Mouse (Mus musculus) liver, embryonic 11.5 days (tissue): ENCODE measurements at regions not wholly inside any gene's neighbourhood (a gene's known extent, or its start where the extent isn't known, plus 50 kb on each side); places are given as distances from the start of the nearest gene placed in this dataset.

Experiments
- ATAC-seq: fragments of 200-750 bp; cut with Nextera tagmentation; replicated peaks from 2 replicates; pipeline ENCODE4 v1.8.0; 2017; ENCODE audit warnings: moderate number of reproducible peaks, mild to moderate bottlenecking, moderate TSS enrichment, moderate library complexity; ENCODE audit not compliant: low FRiP score
- DNase-seq: peaks from one replicate; pipeline ENCODE4 v3.0.0-alpha.2; 2017; ENCODE audit warnings: low spot score
- H3K27ac ChIP-seq: fragments of 300-500 bp; sonication (generic); 2 replicates; pipeline ENCODE4 v1.5.1; 2014; ENCODE audit warnings: mild to moderate bottlenecking, low read depth, low read length, control low read depth
- H3K27me3 ChIP-seq: fragments of 300-500 bp; sonication (generic); replicated peaks from 2 replicates; pipeline ENCODE4 v1.6.1; 2014; ENCODE audit warnings: low read length, mixed read lengths; ENCODE audit not compliant: control insufficient read depth, insufficient read depth
- H3K36me3 ChIP-seq: fragments of 300-500 bp; sonication (generic); 2 replicates; pipeline ENCODE4 v1.6.1; 2014; ENCODE audit warnings: mild to moderate bottlenecking, low read length, moderate library complexity, mixed read lengths; ENCODE audit not compliant: control insufficient read depth, insufficient read depth
- H3K4me1 ChIP-seq: fragments of 300-500 bp; sonication (generic); replicated peaks from 2 replicates; pipeline ENCODE4 v1.6.1; 2014; ENCODE audit warnings: low read length, mixed read lengths; ENCODE audit not compliant: control insufficient read depth, insufficient read depth
- H3K4me2 ChIP-seq: fragments of 300-500 bp; sonication (generic); 2 replicates; pipeline ENCODE4 v1.6.1; 2014; ENCODE audit warnings: mild to moderate bottlenecking, control low read depth, moderate library complexity
- H3K4me3 ChIP-seq: fragments of 300-500 bp; sonication (generic); 2 replicates; pipeline ENCODE4 v1.5.1; 2014; ENCODE audit warnings: low read depth, low read length, control low read depth
- H3K9ac ChIP-seq: fragments of 300-500 bp; sonication (generic); 2 replicates; pipeline ENCODE4 v1.6.1; 2014; ENCODE audit warnings: low read depth, low read length, control low read depth
- H3K9me3 ChIP-seq: fragments of 300-500 bp; sonication (generic); 2 replicates; pipeline ENCODE4 v1.6.1; 2016; ENCODE audit warnings: low read length, inconsistent platforms, mixed read lengths; ENCODE audit not compliant: control insufficient read depth
- WGBS: fragments of 180-500 bp; shearing (Covaris S2); extraction: QIAGEN DNeasy Blood & Tissue Kit; methylation state at CpG from one replicate; pipeline ENCODE4 v1.1.7; 2014; 5-methylcytosine and 5-hydroxymethylcytosine counted together

DNA sequence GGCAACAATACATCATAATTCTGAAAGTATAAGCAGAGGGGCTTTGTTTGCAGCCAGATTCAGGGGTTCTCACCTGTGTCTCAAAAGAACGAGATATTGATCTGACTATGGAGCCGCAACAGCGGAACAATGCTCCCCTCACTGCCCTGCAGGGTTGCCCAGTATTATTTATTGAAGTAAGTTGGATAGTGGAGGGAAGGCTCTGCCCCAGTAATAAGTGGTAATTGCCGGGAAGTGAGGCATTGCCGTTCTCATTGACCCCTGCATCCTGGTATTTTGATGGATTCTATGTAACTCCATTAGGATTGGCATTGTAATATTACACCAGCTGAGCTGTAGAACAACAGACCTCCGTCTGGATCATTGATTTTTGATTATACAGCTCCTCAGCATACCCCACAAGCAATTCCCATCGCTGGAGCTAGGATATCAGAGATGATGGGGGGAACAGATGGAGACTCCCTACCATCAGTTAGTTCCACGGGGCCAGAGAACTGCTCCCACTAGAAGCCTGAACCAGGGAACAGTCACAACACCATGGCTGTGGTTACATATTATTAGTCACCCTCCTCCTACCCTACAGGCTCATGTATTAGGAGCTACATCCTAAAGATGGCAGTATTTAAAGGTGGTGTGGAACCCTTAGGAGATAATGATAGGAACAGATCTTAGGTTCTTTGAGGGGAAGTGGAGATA is 572.0 kb upstream of the Sall1 start:
- DNase-seq: no peak
- no peak for ATAC-seq
- 86% methylated on average over 8 of the region's 8 CpGs for WGBS
- H3K4me3 ChIP-seq: no peak overlapping the region
- no peak overlapping the region for H3K4me2 ChIP-seq
- H3K9ac ChIP-seq: no peak overlapping the region
- H3K27me3 ChIP-seq: no peaks in the 10 kb centered on the region
- no peak overlapping the region for H3K27ac ChIP-seq
- no peaks in the 10 kb centered on the region for H3K4me1 ChIP-seq
- H3K9me3 ChIP-seq: no peaks in the 10 kb centered on the region
- H3K36me3 ChIP-seq: no peaks in the 10 kb centered on the region

DNA sequence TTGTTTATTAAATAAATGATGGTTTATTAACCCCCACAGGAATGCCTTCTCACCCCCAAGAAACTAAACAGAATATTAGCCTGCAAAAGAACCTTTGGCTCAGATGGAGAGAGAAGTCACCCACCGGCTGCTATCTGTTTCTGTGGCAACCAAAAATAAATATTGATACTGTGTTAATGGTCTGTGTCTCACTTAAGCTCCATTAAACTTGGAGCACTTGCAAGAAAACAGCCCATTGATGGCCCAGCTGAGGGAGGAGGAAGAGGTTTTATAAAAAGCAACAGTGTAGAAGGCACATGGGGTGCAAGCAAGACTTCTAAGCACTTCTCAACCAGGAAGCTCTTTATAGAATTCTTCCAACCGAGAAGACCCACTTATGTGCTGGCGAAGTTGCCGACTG is 565.1 kb upstream of the Sall1 start:
- WGBS: 71% methylated on average over 4 of the region's 4 CpGs
- Histone ChIP-seq H3K9me3 (no peaks in the 10 kb centered on the region), H3K4me2 (no peak overlapping the region), H3K27ac (no peak overlapping the region), H3K27me3 (no peaks in the 10 kb centered on the region), H3K36me3 (no peaks in the 10 kb centered on the region), H3K4me1 (no peaks in the 10 kb centered on the region), H3K9ac (no peak overlapping the region), H3K4me3 (no peak overlapping the region)
- DNase-seq: no peak
- ATAC-seq: no peak

DNA sequence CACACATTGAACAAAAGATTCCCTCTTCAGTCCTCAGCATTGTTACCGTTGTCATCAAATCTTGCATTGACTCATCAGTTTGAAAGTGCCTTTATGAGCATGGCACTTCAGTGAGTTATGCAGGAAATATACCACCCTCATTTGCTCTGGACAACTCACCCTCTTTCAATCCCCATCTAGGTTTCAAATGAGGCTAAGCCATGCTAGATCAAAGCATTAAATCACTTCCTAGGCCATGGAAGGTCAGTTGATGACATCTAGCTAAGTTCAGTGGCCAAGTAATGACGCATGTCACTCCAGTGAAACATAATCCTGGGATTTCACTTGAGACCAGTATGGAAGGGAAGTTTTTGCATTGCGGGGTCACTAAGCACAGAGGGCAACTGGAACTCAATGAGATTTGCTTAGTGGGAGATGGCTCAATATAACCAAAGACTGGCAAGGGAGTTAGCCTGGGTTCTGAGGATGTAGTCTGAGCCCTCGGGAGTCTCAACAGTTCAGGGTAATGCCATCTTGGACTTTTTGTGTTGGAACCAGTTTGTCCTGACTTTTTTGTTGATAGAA is 562.0 kb upstream of the Sall1 start:
- no peak overlapping the region for H3K4me2 ChIP-seq

DNA sequence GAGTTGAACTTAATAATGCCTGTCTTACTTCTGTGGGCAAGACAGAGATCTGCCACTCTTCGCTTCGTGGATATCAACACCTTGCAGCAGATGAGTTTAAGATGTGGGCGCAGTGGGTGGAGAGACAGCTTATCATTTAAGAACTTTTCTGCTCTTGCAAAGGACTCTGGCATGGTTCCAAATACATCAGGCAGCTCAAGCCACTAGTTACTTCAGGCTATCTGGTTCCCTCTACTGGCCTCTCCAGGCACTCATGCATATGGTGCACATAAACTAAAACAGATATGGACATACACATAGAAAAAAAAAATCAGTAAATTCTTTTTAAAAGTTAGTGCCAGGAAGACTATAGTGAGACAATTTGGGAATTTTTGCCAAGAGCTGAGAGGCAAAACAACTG is 560.5 kb upstream of the Sall1 start:
- no peak for ATAC-seq
- no peak for DNase-seq

More for the DNA sequence above, 562.0 kb upstream of the Sall1 start:
- Histone ChIP-seq H3K4me3 (no peak overlapping the region), H3K9ac (no peak overlapping the region), H3K4me1 (no peaks in the 10 kb centered on the region), H3K9me3 (no peaks in the 10 kb centered on the region), H3K27ac (no peak overlapping the region), H3K27me3 (no peaks in the 10 kb centered on the region), H3K36me3 (no peaks in the 10 kb centered on the region)
- ATAC-seq: no peak
- no peak for DNase-seq
- WGBS: 86% methylated on average over 4 of the region's 4 CpGs

DNA sequence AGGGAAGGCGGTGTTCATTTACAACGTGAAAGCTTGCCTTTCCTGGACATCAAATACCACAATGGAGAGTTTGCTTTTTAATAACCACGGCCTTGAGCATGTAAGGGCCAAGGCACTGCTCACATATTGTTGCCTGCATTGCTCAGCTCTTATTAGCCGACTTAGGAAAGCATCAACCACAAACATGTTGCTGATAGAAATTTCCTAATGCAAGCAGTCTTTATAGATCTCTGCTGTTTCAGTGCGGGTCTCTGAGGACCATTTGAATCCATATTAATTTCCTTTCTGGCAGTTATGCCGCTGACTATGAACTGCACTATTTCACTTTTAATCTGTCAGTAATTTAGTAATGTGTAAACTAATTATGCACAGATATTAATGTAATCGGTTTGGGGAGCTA is 552.4 kb upstream of the Sall1 start:
- H3K27me3 ChIP-seq: no peaks in the 10 kb centered on the region
- WGBS: 80% methylated on average over 7 of the region's 7 CpGs

More for the DNA sequence above, 560.5 kb upstream of the Sall1 start:
- no peaks in the 10 kb centered on the region for H3K4me1 ChIP-seq
- H3K9ac ChIP-seq: no peak overlapping the region
- no peak overlapping the region for H3K4me2 ChIP-seq
- H3K36me3 ChIP-seq: no peaks in the 10 kb centered on the region
- H3K4me3 ChIP-seq: no peak overlapping the region
- WGBS: 81% methylated on average over 3 of the region's 3 CpGs
- H3K9me3 ChIP-seq: no peaks in the 10 kb centered on the region
- no peak overlapping the region for H3K27ac ChIP-seq
- no peaks in the 10 kb centered on the region for H3K27me3 ChIP-seq

DNA sequence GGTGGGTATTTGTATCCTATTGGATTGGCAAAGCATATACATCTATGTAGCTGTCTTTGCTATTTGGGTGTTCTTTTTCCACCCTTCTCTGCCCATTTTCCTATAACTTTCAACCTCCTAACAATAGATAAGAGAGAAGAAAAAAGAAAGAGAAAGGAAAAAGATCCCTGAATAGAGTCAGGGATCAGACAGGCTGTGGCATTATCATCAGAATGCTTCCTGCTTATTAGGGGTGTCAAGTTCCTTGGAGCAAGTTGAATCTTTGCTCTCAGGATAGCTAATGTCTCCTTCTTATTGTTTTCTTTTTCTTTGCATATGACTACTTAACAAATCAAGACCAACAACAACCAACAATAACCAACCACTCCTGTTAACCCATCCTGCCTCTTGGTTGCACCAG is 539.1 kb upstream of the Sall1 start:
- no peaks in the 10 kb centered on the region for H3K36me3 ChIP-seq
- no peak overlapping the region for H3K4me2 ChIP-seq
- H3K9ac ChIP-seq: no peak overlapping the region
- H3K27ac ChIP-seq: no peak overlapping the region
- no peaks in the 10 kb centered on the region for H3K9me3 ChIP-seq
- H3K27me3 ChIP-seq: no peaks in the 10 kb centered on the region
- ATAC-seq (no peak), DNase-seq (no peak)
- no peaks in the 10 kb centered on the region for H3K4me1 ChIP-seq
- H3K4me3 ChIP-seq: no peak overlapping the region

More for the DNA sequence above, 552.4 kb upstream of the Sall1 start:
- Histone ChIP-seq H3K9ac (no peak overlapping the region), H3K4me3 (no peak overlapping the region), H3K36me3 (no peaks in the 10 kb centered on the region), H3K4me1 (no peaks in the 10 kb centered on the region), H3K9me3 (no peaks in the 10 kb centered on the region), H3K27ac (no peak overlapping the region), H3K4me2 (no peak overlapping the region)
- DNase-seq (no peak), ATAC-seq (no peak)

DNA sequence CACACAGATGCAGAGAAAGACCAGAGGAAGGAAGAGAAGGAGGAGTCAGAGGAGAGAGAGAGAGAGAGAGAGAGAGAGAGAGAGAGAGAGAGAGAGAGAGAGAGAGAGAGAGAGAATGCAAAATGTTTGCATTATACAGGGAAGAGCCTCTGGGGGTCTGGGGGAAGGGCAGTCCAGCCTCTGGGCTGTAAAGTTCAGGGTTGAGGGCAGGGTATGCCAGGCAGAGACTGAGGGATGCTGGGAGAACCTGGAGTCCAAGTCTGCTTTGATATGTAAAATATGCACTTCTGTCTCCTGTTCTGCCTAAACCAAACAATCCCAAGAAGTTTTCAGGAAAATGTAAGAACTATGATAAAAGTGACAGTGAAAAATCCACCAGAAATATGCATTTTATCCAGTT is 538.6 kb upstream of the Sall1 start:
- Histone ChIP-seq H3K4me1 (no peaks in the 10 kb centered on the region), H3K4me3 (no peak overlapping the region), H3K36me3 (no peaks in the 10 kb centered on the region), H3K9me3 (no peaks in the 10 kb centered on the region), H3K27me3 (no peaks in the 10 kb centered on the region), H3K27ac (no peak overlapping the region), H3K4me2 (no peak overlapping the region), H3K9ac (no peak overlapping the region)
- DNase-seq (no peak), ATAC-seq (no peak)

DNA sequence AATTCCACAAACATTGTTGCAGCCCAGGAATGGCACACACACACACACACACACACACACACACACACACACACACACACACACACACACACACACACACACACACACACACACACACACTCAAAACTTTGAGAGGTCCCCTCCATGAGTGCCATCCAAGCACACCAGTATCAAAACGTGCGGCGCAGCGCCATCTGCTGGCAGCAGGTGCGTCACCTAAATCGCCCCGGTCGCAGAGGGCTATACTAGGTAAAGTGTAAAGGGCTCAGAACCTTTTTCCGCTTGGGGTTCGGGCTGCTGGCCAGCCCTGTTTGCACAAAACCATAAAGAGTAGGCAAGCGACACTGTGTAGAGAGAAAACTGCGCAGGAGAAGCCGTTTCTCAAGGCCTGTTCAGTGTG is 527.9 kb upstream of the Sall1 start:
- no peak overlapping the region for H3K4me3 ChIP-seq
- H3K9me3 ChIP-seq: no peaks in the 10 kb centered on the region
- H3K9ac ChIP-seq: no peak overlapping the region
- peak; percentile 58; the same call in 1 of the 2 replicates for ATAC-seq
- H3K4me1 ChIP-seq: no peaks in the 10 kb centered on the region
- peaks cover 3% of the 10 kb centered on the region; the same call in 1 of the 2 replicates for H3K27me3 ChIP-seq
- 3% methylated on average over 13 of the region's 13 CpGs for whole genome bisulfite sequencing
- H3K27ac ChIP-seq: no peak overlapping the region
- DNase-seq: peak; percentile 62
- no peak overlapping the region for H3K4me2 ChIP-seq
- no peaks in the 10 kb centered on the region for H3K36me3 ChIP-seq

DNA sequence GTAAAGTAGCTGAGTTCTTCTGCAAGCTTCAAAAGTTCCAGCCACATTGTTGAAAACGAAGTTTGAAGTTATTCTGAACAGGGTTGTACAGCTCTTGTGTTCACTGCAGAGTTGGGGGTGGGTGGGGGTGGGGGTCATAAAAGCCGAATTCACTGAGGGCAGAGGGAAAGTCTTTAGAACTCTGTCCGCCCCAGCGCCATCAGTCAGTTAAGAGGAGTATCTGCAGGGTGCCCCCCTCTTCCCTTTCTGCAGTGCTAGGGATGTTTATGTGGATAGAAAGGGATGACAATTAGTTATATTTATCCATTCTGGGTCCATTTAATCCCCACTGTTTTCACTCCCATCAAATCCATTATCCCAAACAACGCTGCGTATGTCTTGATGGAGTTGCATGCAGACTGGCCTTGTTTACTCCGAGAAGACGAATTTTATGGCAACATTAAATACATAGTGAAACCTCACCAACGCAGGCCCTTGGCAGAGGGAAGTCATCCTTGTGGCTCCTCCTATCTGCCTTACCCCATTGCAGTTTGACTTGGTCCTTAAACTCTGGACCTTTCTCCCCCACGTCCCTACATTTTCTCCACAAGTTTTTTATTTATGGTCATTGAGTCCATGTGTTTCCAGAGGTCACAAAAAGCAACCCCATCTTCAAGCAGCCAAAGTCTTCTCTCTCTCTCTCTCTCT is 526.8 kb upstream of the Sall1 start:
- Histone ChIP-seq H3K4me3 (no peak overlapping the region), H3K27me3 (peaks cover 3% of the 10 kb centered on the region; the same call in 1 of the 2 replicates), H3K4me2 (no peak overlapping the region), H3K27ac (no peak overlapping the region), H3K9ac (no peak overlapping the region), H3K9me3 (no peaks in the 10 kb centered on the region), H3K36me3 (no peaks in the 10 kb centered on the region), H3K4me1 (no peaks in the 10 kb centered on the region)
- 67% methylated on average over 10 of the region's 10 CpGs for WGBS
- DNase-seq (no peak), ATAC-seq (no peak)
